Comparison of ENCODE assay signal across 25 mouse cellular contexts in the genomic region with DNA sequence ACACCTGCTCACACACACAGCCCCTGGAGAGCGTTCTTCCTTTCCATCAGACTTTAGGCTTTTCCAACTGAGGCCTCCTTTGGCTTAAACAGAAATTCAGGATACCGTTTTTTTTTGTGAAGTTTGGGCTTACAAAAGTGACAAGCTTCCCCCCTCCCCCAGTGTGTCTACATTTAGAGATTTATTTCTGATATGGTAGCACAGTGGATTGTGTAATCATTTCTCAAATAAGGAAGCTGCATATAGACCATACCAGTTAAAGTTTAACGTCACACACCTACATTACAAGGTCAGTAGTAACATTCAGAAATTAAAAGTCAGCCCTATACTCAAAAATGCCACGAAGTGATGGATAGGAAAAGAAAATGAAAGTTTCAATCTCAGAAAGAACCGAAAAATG. TPM values are rescaled to one million over a fixed set of nuclear protein-coding genes. Genes with fewer than 3 reads are reported as not detected.
A peak's percentile ranks its signal among the peaks of the same experiment; 100 is the strongest.
DNase-seq lines count a peak whose midpoint lies in the region; ATAC-seq and TF ChIP-seq lines count a peak whose summit lies in the region.
"Had no signal": no experiment of that assay in that cellular context is flagged by ENCODE, and none has a peak within 500 bp of the region (broad histone marks: within the 10 kb centered on the region; RNA-seq: fewer than 3 reads in every experiment).

No protein-coding gene starts in this region.

- no peak overlapping the region for H3K4me2 ChIP-seq in liver, embryonic 13.5 days
- no peak overlapping the region for H3K4me2 ChIP-seq in liver, embryonic 11.5 days
- H3K4me2 ChIP-seq in intestine, embryonic 16.5 days (ENCODE audit: low read depth, low read length) = peak overlapping the region; percentile 7; the same call in 1 of the 2 replicates
- no peak overlapping the region for H3K4me2 ChIP-seq in midbrain, embryonic 14.5 days (ENCODE audit: low read length)
- H3K4me2 ChIP-seq: limb, embryonic 15.5 days; lung, embryonic 15.5 days; midbrain, embryonic 11.5 days had no signal

- DNase-seq in liver, embryonic 13.5 days = no peak
- DNase-seq in liver, embryonic 11.5 days (ENCODE audit: low spot score) = no peak
- no peak for DNase-seq in midbrain, embryonic 14.5 days
- DNase-seq in adrenal gland, postnatal 10 days = no peak
- DNase-seq: adrenal gland, postnatal 14 days; B cell, adult 2 months; cerebellum, adult 11 months; cerebellum, adult 9-11 months; forebrain, postnatal 0 days; gastrocnemius, postnatal 25 days; heart, adult 2 months; kidney, adult 18-20 months; kidney, postnatal 14 days; left cerebral cortex, postnatal 4 days; lung, postnatal 4 days; thymus, postnatal 25 days had no signal

- no peak overlapping the region for H3K4me3 ChIP-seq in liver, embryonic 13.5 days (replicated peaks)
- H3K4me3 ChIP-seq in liver, embryonic 11.5 days (ENCODE audit: low read depth, low read length) = no peak overlapping the region
- no peak overlapping the region for H3K4me3 ChIP-seq in bone marrow, adult 2 months (replicated peaks; ENCODE audit: control insufficient read depth, low read depth, low read length)
- no peak overlapping the region for H3K4me3 ChIP-seq in intestine, embryonic 16.5 days (ENCODE audit: low read length)
- no peak overlapping the region for H3K4me3 ChIP-seq in small intestine, adult 2 months (ENCODE audit: low read depth, low read length)
- H3K4me3 ChIP-seq in midbrain, embryonic 14.5 days (replicated peaks; ENCODE audit: low read depth, low read length) = no peak overlapping the region
- H3K4me3 ChIP-seq: forebrain, embryonic 10.5 days; heart, adult 2 months; limb, embryonic 15.5 days; lung, embryonic 15.5 days had no signal

- H3K9ac ChIP-seq in liver, embryonic 13.5 days = no peak overlapping the region
- H3K9ac ChIP-seq in liver, embryonic 11.5 days (ENCODE audit: low read depth, low read length) = no peak overlapping the region
- no peak overlapping the region for H3K9ac ChIP-seq in intestine, embryonic 16.5 days (ENCODE audit: low read depth, low read length)
- no peak overlapping the region for H3K9ac ChIP-seq in midbrain, embryonic 14.5 days (replicated peaks; ENCODE audit: low read length)
- H3K9ac ChIP-seq: forebrain, postnatal 0 days; limb, embryonic 15.5 days; lung, embryonic 15.5 days had no signal

- no peak for ATAC-seq in liver, embryonic 13.5 days (ENCODE audit: low read depth)
- ATAC-seq in liver, embryonic 11.5 days (replicated peaks; ENCODE audit: low FRiP score) = no peak
- peak; percentile 49; the same call in 1 of the 2 replicates for ATAC-seq in intestine, embryonic 16.5 days
- no peak for ATAC-seq in midbrain, embryonic 14.5 days (ENCODE audit: low FRiP score, low TSS enrichment)
- ATAC-seq: forebrain, postnatal 0 days; hindbrain, embryonic 16.5 days had no signal

- H3K36me3 ChIP-seq in liver, embryonic 13.5 days = no peaks in the 10 kb centered on the region
- H3K36me3 ChIP-seq in liver, embryonic 11.5 days (ENCODE audit: control insufficient read depth, insufficient read depth, low read length) = no peaks in the 10 kb centered on the region
- H3K36me3 ChIP-seq in intestine, embryonic 16.5 days (ENCODE audit: control insufficient read depth, insufficient read depth, low read length) = peaks cover 14% of the 10 kb centered on the region
- peaks cover 13% of the 10 kb centered on the region for H3K36me3 ChIP-seq in small intestine, adult 2 months (ENCODE audit: control insufficient read depth, insufficient read depth, low read length)
- H3K36me3 ChIP-seq in midbrain, embryonic 14.5 days (ENCODE audit: control insufficient read depth, insufficient read depth, low read length) = no peaks in the 10 kb centered on the region
- H3K36me3 ChIP-seq: lung, embryonic 15.5 days had no signal

- WGBS in liver, embryonic 13.5 days (ENCODE audit: insufficient replicate concordance) = 49% methylated on average over 5 of the region's 5 CpGs
- 66% methylated on average over 5 of the region's 5 CpGs for WGBS in liver, embryonic 11.5 days
- WGBS in bone marrow, adult 2 months = 39% methylated on average over 5 of the region's 5 CpGs
- WGBS in intestine, embryonic 16.5 days = 55% methylated on average over 5 of the region's 5 CpGs
- WGBS in small intestine, adult 2 months = 25% methylated on average over 5 of the region's 5 CpGs
- WGBS in midbrain, embryonic 14.5 days = 85% methylated on average over 5 of the region's 5 CpGs

- peak overlapping the region; percentile 41; the same call in 1 of the 2 replicates for H3K27ac ChIP-seq in liver, embryonic 13.5 days
- H3K27ac ChIP-seq in liver, embryonic 11.5 days (ENCODE audit: low read depth, low read length) = no peak overlapping the region
- H3K27ac ChIP-seq in bone marrow, adult 2 months (ENCODE audit: control insufficient read depth, insufficient read depth, low read depth, low read length, poor library complexity) = peak overlapping the region; percentile 9; the same call in 1 of the 2 replicates
- H3K27ac ChIP-seq in intestine, embryonic 16.5 days (ENCODE audit: low read length) = peak overlapping the region; percentile 85
- peak overlapping the region; percentile 57; the same call in 1 of the 2 replicates for H3K27ac ChIP-seq in small intestine, adult 2 months (ENCODE audit: insufficient read depth, low read depth, low read length)
- no peak overlapping the region for H3K27ac ChIP-seq in midbrain, embryonic 14.5 days (replicated peaks; ENCODE audit: low read depth, low read length)
- H3K27ac ChIP-seq: forebrain, embryonic 10.5 days; heart, adult 2 months; limb, embryonic 15.5 days; lung, embryonic 15.5 days had no signal

- peaks cover 32% of the 10 kb centered on the region for H3K4me1 ChIP-seq in liver, embryonic 13.5 days (replicated peaks)
- H3K4me1 ChIP-seq in liver, embryonic 11.5 days (replicated peaks; ENCODE audit: control insufficient read depth, insufficient read depth, low read length) = peaks cover 14% of the 10 kb centered on the region
- H3K4me1 ChIP-seq in bone marrow, adult 2 months (ENCODE audit: control insufficient read depth, insufficient read depth, low read length) = peaks cover 6% of the 10 kb centered on the region; the same call in 1 of the 2 replicates
- H3K4me1 ChIP-seq in intestine, embryonic 16.5 days (ENCODE audit: control insufficient read depth, insufficient read depth, low read length) = peaks cover 44% of the 10 kb centered on the region
- H3K4me1 ChIP-seq in small intestine, adult 2 months (ENCODE audit: control insufficient read depth, insufficient read depth, insufficient read length, low read length) = peaks cover 35% of the 10 kb centered on the region
- no peaks in the 10 kb centered on the region for H3K4me1 ChIP-seq in midbrain, embryonic 14.5 days (ENCODE audit: control insufficient read depth, insufficient read depth, low read length)

- no peak for TF ChIP-seq POLR2A in bone marrow, adult 2 months (IDR thresholded peaks at IDR 0.05; ENCODE audit: borderline replicate concordance, control insufficient read depth, low read depth, low read length)
- no peak for TF ChIP-seq POLR2A in small intestine, adult 2 months (IDR thresholded peaks at IDR 0.05; ENCODE audit: low read depth, low read length)

- H3K27me3 ChIP-seq in liver, embryonic 13.5 days = no peaks in the 10 kb centered on the region
- H3K27me3 ChIP-seq in liver, embryonic 11.5 days (replicated peaks; ENCODE audit: control insufficient read depth, insufficient read depth, low read length) = no peaks in the 10 kb centered on the region
- H3K27me3 ChIP-seq in intestine, embryonic 16.5 days (replicated peaks; ENCODE audit: control insufficient read depth, insufficient read depth, low read length) = no peaks in the 10 kb centered on the region
- no peaks in the 10 kb centered on the region for H3K27me3 ChIP-seq in small intestine, adult 2 months (ENCODE audit: control insufficient read depth, insufficient read depth, low read length)
- no peaks in the 10 kb centered on the region for H3K27me3 ChIP-seq in midbrain, embryonic 14.5 days (ENCODE audit: control insufficient read depth, insufficient read depth, low read length)
- H3K27me3 ChIP-seq: CH12.LX; limb, embryonic 15.5 days; lung, embryonic 15.5 days had no signal

- H3K9me3 ChIP-seq in liver, embryonic 13.5 days (replicated peaks) = no peaks in the 10 kb centered on the region
- H3K9me3 ChIP-seq in liver, embryonic 11.5 days (ENCODE audit: control insufficient read depth, low read length) = no peaks in the 10 kb centered on the region; the same call in 1 of the 2 replicates
- 0 out of 2 replicates have a peak, but pooled peaks cover 2% of the 10 kb centered on the region for H3K9me3 ChIP-seq in intestine, embryonic 16.5 days (ENCODE audit: control insufficient read depth, low read length)
- no peaks in the 10 kb centered on the region for H3K9me3 ChIP-seq in midbrain, embryonic 14.5 days (ENCODE audit: control insufficient read depth, low read length)
- H3K9me3 ChIP-seq: limb, embryonic 15.5 days; lung, embryonic 15.5 days had no signal

- TF ChIP-seq CTCF in bone marrow, adult 2 months (IDR thresholded peaks at IDR 0.05; ENCODE audit: control insufficient read depth, insufficient read depth, low read length) = no peak
- no peak for TF ChIP-seq CTCF in small intestine, adult 2 months (IDR thresholded peaks at IDR 0.05; ENCODE audit: extremely low read depth, insufficient read length, insufficient replicate concordance, low read depth, low read length)

RNA-seq across cellular contexts. Expression of a gene that starts 24.8 kb away (rescaled TPM):
- 0.48 and 0.56 TPM in 2 replicates for polyA plus RNA-seq in liver, embryonic 13.5 days (2015; fragmentation: Nextera tagmentation; extraction: Ambion mirVana)
- polyA plus RNA-seq in liver, embryonic 11.5 days (2014; fragmentation: Nextera tagmentation; extraction: Ambion mirVana) = 1.8 and 2.0 TPM in 2 replicates
- 10.8 and 12.5 TPM in 2 replicates for polyA plus RNA-seq in bone marrow, adult 2 months (2011; ENCODE audit: insufficient read depth, insufficient read length, low replicate concordance, missing spikeins)
- polyA plus RNA-seq in intestine, embryonic 16.5 days (2015; fragmentation: Nextera tagmentation; extraction: Ambion mirVana) = 12.1 and 16.5 TPM in 2 replicates
- 46.1 and 66.7 TPM in 2 replicates for polyA plus RNA-seq in small intestine, adult 2 months (2012; rRNA removed)
- polyA plus RNA-seq in midbrain, embryonic 14.5 days (2014; fragmentation: Nextera tagmentation; extraction: Ambion mirVana) = 0.51 and 0.82 TPM in 2 replicates
- 1 to 10 TPM; 8.7 to 9.7 TPM for total RNA-seq in adrenal gland, postnatal 10 days (2021)

RNA-seq across cellular contexts. Expression of a gene that starts 51.8 kb away (rescaled TPM):
- 211 and 216 TPM in 2 replicates for polyA plus RNA-seq in liver, embryonic 13.5 days (2015; fragmentation: Nextera tagmentation; extraction: Ambion mirVana)
- 386 and 413 TPM in 2 replicates for polyA plus RNA-seq in liver, embryonic 11.5 days (2014; fragmentation: Nextera tagmentation; extraction: Ambion mirVana)
- polyA plus RNA-seq in bone marrow, adult 2 months (2011; ENCODE audit: insufficient read depth, insufficient read length, low replicate concordance, missing spikeins) = 53.9 and 105 TPM in 2 replicates
- 238 and 255 TPM in 2 replicates for polyA plus RNA-seq in intestine, embryonic 16.5 days (2015; fragmentation: Nextera tagmentation; extraction: Ambion mirVana)
- polyA plus RNA-seq in small intestine, adult 2 months (2012; rRNA removed) = 103 and 126 TPM in 2 replicates
- 353 and 471 TPM in 2 replicates for polyA plus RNA-seq in midbrain, embryonic 14.5 days (2014; fragmentation: Nextera tagmentation; extraction: Ambion mirVana)
- 100 to 1,000 TPM; 152 to 180 TPM for total RNA-seq in adrenal gland, postnatal 10 days (2021)

RNA-seq across cellular contexts. Expression of a gene that starts 53.1 kb away (rescaled TPM):
- 2.4 and 3.0 TPM in 2 replicates for polyA plus RNA-seq in liver, embryonic 13.5 days (2015; fragmentation: Nextera tagmentation; extraction: Ambion mirVana)
- 10.8 and 11.3 TPM in 2 replicates for polyA plus RNA-seq in liver, embryonic 11.5 days (2014; fragmentation: Nextera tagmentation; extraction: Ambion mirVana)
- polyA plus RNA-seq in bone marrow, adult 2 months (2011; ENCODE audit: insufficient read depth, insufficient read length, low replicate concordance, missing spikeins) = 34.2 and 56.8 TPM in 2 replicates
- polyA plus RNA-seq in intestine, embryonic 16.5 days (2015; fragmentation: Nextera tagmentation; extraction: Ambion mirVana) = 8.5 and 10.3 TPM in 2 replicates
- 113 and 265 TPM in 2 replicates for polyA plus RNA-seq in small intestine, adult 2 months (2012; rRNA removed)
- polyA plus RNA-seq in midbrain, embryonic 14.5 days (2014; fragmentation: Nextera tagmentation; extraction: Ambion mirVana) = 5.5 and 5.8 TPM in 2 replicates
- 10 to 100 TPM; 35.4 to 42.4 TPM for total RNA-seq in adrenal gland, postnatal 10 days (2021)

Comparison
In these comparisons a context has a peak if more than half of its experiments do, and no peak if none do; other contexts are left out.
1. H3K27ac ChIP-seq: peak in liver, embryonic 13.5 days (single experiment), bone marrow, adult 2 months (single experiment), intestine, embryonic 16.5 days (single experiment) and small intestine, adult 2 months (single experiment); none in liver, embryonic 11.5 days (single experiment) and midbrain, embryonic 14.5 days (single experiment).